Mouse (Mus musculus) ES-E14 (cell line): ENCODE data around the gene Kiss1r. TPM values are rescaled to one million over a fixed set of nuclear protein-coding genes. Genes with fewer than 3 reads are reported as not detected.
A peak's percentile ranks its signal among the peaks of the same experiment; 100 is the strongest.

ENCODE experiments used
- DNase-seq: peaks from one replicate; pipeline ENCODE4 v3.0.0-alpha.2; 2013; ENCODE audit warnings: low read depth, low spot score
- H3K27ac ChIP-seq: 2 replicates; pipeline ENCODE4 v1.5.1; 2012; ENCODE audit warnings: low read depth, mild to moderate bottlenecking, low read length, moderate library complexity, mixed read lengths; ENCODE audit not compliant: poor library complexity, insufficient read depth, severe bottlenecking
- H3K36me3 ChIP-seq: 2 replicates; pipeline ENCODE4 v1.6.1; 2012; ENCODE audit warnings: mild to moderate bottlenecking, low read length, moderate library complexity, mixed read lengths; ENCODE audit not compliant: control insufficient read depth, poor library complexity, insufficient read depth, severe bottlenecking
- H3K4me1 ChIP-seq, 2 experiments: fragments of 150-350 bp in 1 of 2; sonication (generic) in 1 of 2; 2 replicates each; pipeline ENCODE4 v1.6.1; 2012; ENCODE audit warnings: low read length in 2 of 2, mild to moderate bottlenecking in 1 of 2, mixed read lengths in 1 of 2; ENCODE audit not compliant: control insufficient read depth in 2 of 2, insufficient read depth in 2 of 2, poor library complexity in 1 of 2
- H3K4me3 ChIP-seq, 2 experiments: fragments of 150-350 bp in 1 of 2; sonication (generic) in 1 of 2; 2 replicates each; pipeline ENCODE4 v1.5.1; 2012; ENCODE audit warnings: low read length in 2 of 2, low read depth in 1 of 2, mild to moderate bottlenecking in 1 of 2, mixed read lengths in 1 of 2; ENCODE audit not compliant: insufficient read depth in 1 of 2, poor library complexity in 1 of 2, severe bottlenecking in 1 of 2
- H3K9ac ChIP-seq: 2 replicates; pipeline ENCODE4 v1.6.1; 2012; ENCODE audit warnings: low read depth, mild to moderate bottlenecking, low read length, mixed read lengths; ENCODE audit not compliant: poor library complexity, insufficient read depth, severe bottlenecking
- H3K9me3 ChIP-seq: fragments of 150-350 bp; sonication (generic); 2 replicates; pipeline ENCODE4 v1.6.1; 2012; ENCODE audit warnings: low read depth, mild to moderate bottlenecking, low read length; ENCODE audit not compliant: control insufficient read depth, insufficient read depth
- CHD2 ChIP-seq: IDR thresholded peaks from 2 replicates; pipeline ENCODE4 v1.6.1; 2014; ENCODE audit warnings: mild to moderate bottlenecking, low read depth, low read length, inconsistent platforms
- HCFC1 ChIP-seq: IDR thresholded peaks from 2 replicates; pipeline ENCODE4 v1.6.1; 2012; ENCODE audit warnings: low read length, inconsistent platforms, borderline replicate concordance; ENCODE audit not compliant: insufficient read depth
- MAFK ChIP-seq: IDR thresholded peaks from 2 replicates; pipeline ENCODE4 v1.6.1; 2014; ENCODE audit warnings: mild to moderate bottlenecking, low read depth, low read length, inconsistent platforms; ENCODE audit not compliant: insufficient read depth
- ZC3H11A ChIP-seq: IDR thresholded peaks from 2 replicates; pipeline ENCODE4 v1.6.1; 2012; ENCODE audit warnings: low read depth, mild to moderate bottlenecking, inconsistent platforms, low read length, borderline replicate concordance
- ZNF384 ChIP-seq: IDR thresholded peaks from 2 replicates; pipeline ENCODE4 v1.6.1; 2012; ENCODE audit warnings: low read depth, low read length, inconsistent platforms
- in situ Hi-C, 2 experiments: fragments of 600-800 bp; cut with MboI; formaldehyde crosslinking; loops; one replicate each; pipeline ENCODE4 v1.15.1; 2025; ENCODE audit warnings: low sequenced_read_pairs in 2 of 2, inconsistent platforms in 1 of 2; ENCODE audit not compliant: unreplicated experiment in 2 of 2
- total RNA-seq: library from RNA; depleted of rRNA; stranded (reverse); fragments of 300-350 nt; gene quantifications from 2 replicates; pipeline ENCODE4 v1.2.3, GENCODE M21; 2012

Gene Kiss1r
- total RNA-seq, 1 experiment, result 0.85 TPM

- H3K9ac ChIP-seq, result no peak overlapping the region
- in situ Hi-C loops, result no loop called here
- no peak overlapping the region for H3K27ac ChIP-seq
- H3K9me3 ChIP-seq, result no peaks in the 10 kb centered on the region
- H3K4me3 ChIP-seq, result no peak overlapping the region
- H3K36me3 ChIP-seq, result peaks cover 5% of the 10 kb centered on the region; the same call in 1 of the 2 replicates
- H3K4me1 ChIP-seq, result peaks cover 0 to 10% of the 10 kb centered on the region in 2 experiments; a peak in 1 of 4 replicates
- no peak for DNase-seq
- TF ChIP-seq HCFC1 (no peak), ZNF384 (no peak), CHD2 (no peak), MAFK (no peak), ZC3H11A (no peak)
These were observed 10.1 kb upstream of the Kiss1r start for GRCm38 (mm10) chr10:79906712-79907111.

DNA sequence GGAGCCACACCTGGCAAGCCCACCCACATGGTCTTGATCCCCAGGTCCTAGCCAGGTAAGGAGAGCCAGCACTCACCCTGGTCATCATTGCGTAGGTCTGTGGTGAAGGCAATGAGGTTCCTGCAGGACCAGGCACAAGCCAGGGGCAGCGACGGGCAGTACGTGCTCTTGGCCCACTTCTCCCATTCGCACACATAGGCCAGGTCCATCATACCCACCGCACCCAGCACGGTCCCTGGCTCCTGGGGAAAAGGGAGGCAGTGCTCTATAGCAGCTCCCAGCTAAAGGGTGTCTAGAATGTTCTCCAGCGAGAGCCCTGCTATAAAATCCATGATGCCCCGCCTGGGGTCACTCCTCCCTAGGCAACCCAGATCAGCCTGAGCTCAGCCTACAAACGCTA is 9.4 kb upstream of the Kiss1r start:
- Histone ChIP-seq H3K9ac (no peak overlapping the region), H3K4me3 (no peak overlapping the region), H3K9me3 (no peaks in the 10 kb centered on the region), H3K27ac (no peak overlapping the region), H3K36me3 (peaks cover 5% of the 10 kb centered on the region; the same call in 1 of the 2 replicates), H3K4me1 (peaks cover 0 to 13% of the 10 kb centered on the region in 2 experiments; a peak in 1 of 4 replicates)
- no peak for TF ChIP-seq CHD2
- TF ChIP-seq HCFC1, result no peak
- no peak for TF ChIP-seq ZNF384
- no peak for TF ChIP-seq MAFK
- no peak for TF ChIP-seq ZC3H11A
- DNase-seq, result no peak
- in situ Hi-C loops, result no loop called here

GRCm38 (mm10) chr10:79908167-79909091 is 8.3 kb upstream of the Kiss1r start, which contains the start of gene Med16:
Gene Med16 (minus strand): TSS chr10:79908923.
- Histone ChIP-seq H3K4me1 (peaks cover 0 to 8% of the 10 kb centered on the region in 2 experiments; a peak in 1 of 4 replicates), H3K9me3 (no peaks in the 10 kb centered on the region), H3K36me3 (peaks cover 5% of the 10 kb centered on the region; the same call in 1 of the 2 replicates), H3K27ac (peak within 1 kb of the TSS; percentile 99), H3K9ac (peak within 1 kb of the TSS; percentile 100), H3K4me3 (peak within 1 kb of the TSS; percentile 99 to 100)
- no peak for TF ChIP-seq MAFK
- no peak for TF ChIP-seq CHD2
- peak; percentile 67; the same call in 1 of the 2 replicates for TF ChIP-seq HCFC1
- no peak; the same call in 1 of the 2 replicates for TF ChIP-seq ZNF384
- TF ChIP-seq ZC3H11A, result no peak
- in situ Hi-C loops, result no loop called here
- DNase-seq, result peak; percentile 97

DNA sequence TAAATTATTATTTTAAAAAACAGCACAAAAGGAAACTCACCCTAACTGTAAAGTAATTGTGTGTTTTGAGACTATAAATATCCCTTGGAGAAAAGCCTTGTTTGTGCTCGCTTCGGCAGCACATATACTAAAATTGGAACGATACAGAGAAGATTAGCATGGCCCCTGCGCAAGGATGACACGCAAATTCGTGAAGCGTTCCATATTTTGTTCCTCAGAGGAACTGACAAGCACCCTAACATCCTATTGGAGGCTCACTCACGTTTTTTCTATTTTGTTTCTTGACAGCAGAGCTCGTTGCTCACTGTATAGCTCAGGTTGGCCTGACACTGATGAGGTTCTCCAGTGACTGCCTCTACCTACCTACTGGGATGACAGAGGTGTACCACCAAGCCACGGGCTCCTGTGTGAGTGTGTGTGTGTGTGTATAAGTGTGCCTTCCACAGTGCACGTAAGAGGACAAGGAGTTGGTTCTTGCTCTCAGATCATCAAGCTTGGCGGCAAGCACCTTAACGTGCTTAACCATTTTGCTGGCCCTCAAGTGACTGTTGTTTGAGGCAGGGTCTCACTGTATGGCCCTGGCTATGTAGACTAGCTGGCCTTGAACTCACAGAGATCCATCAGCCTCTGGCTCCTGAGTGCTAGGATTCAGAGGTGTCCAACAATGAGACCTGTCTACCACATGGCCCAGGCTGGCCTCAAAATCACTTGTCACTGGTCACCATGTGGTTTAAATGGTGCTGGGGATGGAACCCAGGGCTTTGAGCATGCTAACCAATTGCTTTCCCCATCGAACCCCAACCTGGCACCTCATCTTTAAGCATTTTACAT is 7.5 kb upstream of the Kiss1r start:
- Histone ChIP-seq H3K4me1 (peaks cover 0 to 8% of the 10 kb centered on the region in 2 experiments; a peak in 1 of 4 replicates), H3K27ac (no peak overlapping the region), H3K4me3 (peak overlapping the region in 1 of 2 experiments; percentile 99; a peak in 2 of 4 replicates), H3K9me3 (no peaks in the 10 kb centered on the region), H3K36me3 (peaks cover 5% of the 10 kb centered on the region; the same call in 1 of the 2 replicates), H3K9ac (no peak overlapping the region)
- in situ Hi-C loops, result no loop called here
- TF ChIP-seq MAFK (peak; percentile 48), CHD2 (no peak)
- no peak for DNase-seq
